Mouse (Mus musculus) ES-E14 (cell line): ENCODE measurements around the gene Mllt10.

ENCODE experiments used
- CHD2 ChIP-seq: IDR thresholded peaks from 2 replicates; pipeline ENCODE4 v1.6.1; 2014; ENCODE audit warnings: mild to moderate bottlenecking, low read depth, low read length, inconsistent platforms
- MAFK ChIP-seq: IDR thresholded peaks from 2 replicates; pipeline ENCODE4 v1.6.1; 2014; ENCODE audit warnings: mild to moderate bottlenecking, low read depth, low read length, inconsistent platforms; ENCODE audit not compliant: insufficient read depth
- ZNF384 ChIP-seq: IDR thresholded peaks from 2 replicates; pipeline ENCODE4 v1.6.1; 2012; ENCODE audit warnings: low read depth, low read length, inconsistent platforms

- TF ChIP-seq CHD2: no peak
- no peak for TF ChIP-seq MAFK
- no peak for TF ChIP-seq ZNF384
Observed at GRCm38 (mm10) chr2:18028140-18029021, 26.7 kb upstream of the Mllt10 start.
